Comparison of ENCODE assay signal across 29 mouse cellular contexts in genomic region chr9:122633484-122633883, GRCm38 (mm10).
"Had no signal": no experiment of that assay in that cellular context is flagged by ENCODE, and none has a peak within 500 bp of the region (broad histone marks: within the 10 kb centered on the region; RNA-seq: fewer than 3 reads in every experiment).

No protein-coding gene starts in this region.

- H3K4me1 ChIP-seq: liver, embryonic 12.5 days; liver, embryonic 13.5 days; liver, embryonic 15.5 days; lung, embryonic 15.5 days; megakaryocyte, embryonic 14.5 days had no signal

- H3K4me3 ChIP-seq: limb, embryonic 10.5 days; limb, embryonic 12.5 days; limb, embryonic 13.5 days; limb, embryonic 15.5 days; liver, embryonic 12.5 days; liver, embryonic 13.5 days; liver, embryonic 15.5 days; lung, embryonic 15.5 days; megakaryocyte, embryonic 14.5 days; midbrain, embryonic 10.5 days; midbrain, embryonic 12.5 days; midbrain, embryonic 13.5 days; midbrain, embryonic 15.5 days; myocyte; neural tube, embryonic 12.5 days had no signal

- DNase-seq: liver; liver, embryonic 13.5 days; liver, postnatal 0 days; lung, adult 18-20 months; lung, adult 2 months; lung, embryonic 14.5 days; lung, postnatal 10 days; lung, postnatal 14 days; lung, postnatal 36 days; lung, postnatal 4 days; midbrain, embryonic 14.5 days had no signal

- H3K27ac ChIP-seq: limb, embryonic 10.5 days; limb, embryonic 12.5 days; limb, embryonic 13.5 days; limb, embryonic 15.5 days; liver, embryonic 12.5 days; liver, embryonic 13.5 days; liver, embryonic 14.5 days; liver, embryonic 15.5 days; lung, embryonic 15.5 days; macrophage; midbrain, embryonic 10.5 days; midbrain, embryonic 12.5 days; midbrain, embryonic 13.5 days; midbrain, embryonic 15.5 days; neural tube, embryonic 12.5 days had no signal

- ATAC-seq: liver, embryonic 12.5 days; liver, postnatal 0 days; lung, postnatal 0 days; midbrain, embryonic 13.5 days; midbrain, embryonic 15.5 days; midbrain, embryonic 16.5 days had no signal
